Mouse (Mus musculus) kidney, postnatal 0 days (tissue): ENCODE measurements at regions not wholly inside any gene's neighbourhood (a gene's known extent, or its start where the extent isn't known, plus 50 kb on each side); places are given as distances from the start of the nearest gene placed in this dataset.
"Not testable (repeated sequence)": the region's sequence is repeated elsewhere in the genome, so short reads cannot be mapped to it uniquely, and the experiment has no call there.

Experiments
- ATAC-seq: fragments of 200-750 bp; cut with Nextera tagmentation; replicated peaks from 2 replicates; pipeline ENCODE4 v1.8.0; 2017; ENCODE audit warnings: low read depth, moderate number of reproducible peaks, moderate TSS enrichment, moderate library complexity; ENCODE audit not compliant: low FRiP score
- DNase-seq: peaks from one replicate; pipeline ENCODE4 v3.0.0-alpha.2; 2016; ENCODE audit warnings: low spot score
- H3K27ac ChIP-seq: fragments of 300-500 bp; sonication (generic); 2 replicates; pipeline ENCODE4 v1.5.1; 2014; ENCODE audit warnings: mild to moderate bottlenecking
- H3K27me3 ChIP-seq: fragments of 300-500 bp; sonication (generic); 2 replicates; pipeline ENCODE4 v1.6.1; 2014; ENCODE audit warnings: low read length, mixed read lengths; ENCODE audit not compliant: insufficient read depth
- H3K36me3 ChIP-seq: fragments of 300-500 bp; sonication (generic); 2 replicates; pipeline ENCODE4 v1.6.1; 2014; ENCODE audit warnings: low read length, mixed read lengths; ENCODE audit not compliant: insufficient read depth
- H3K4me1 ChIP-seq: fragments of 300-500 bp; sonication (generic); replicated peaks from 2 replicates; pipeline ENCODE4 v1.6.1; 2014; ENCODE audit warnings: antibody characterized with exemption, low read length, mixed read lengths; ENCODE audit not compliant: insufficient read depth
- H3K4me2 ChIP-seq: fragments of 300-500 bp; sonication (generic); 2 replicates; pipeline ENCODE4 v1.6.1; 2014; ENCODE audit warnings: mild to moderate bottlenecking, low read length, moderate library complexity, mixed read lengths
- H3K4me3 ChIP-seq: fragments of 300-500 bp; sonication (generic); replicated peaks from 2 replicates; pipeline ENCODE4 v1.5.1; 2014; ENCODE audit warnings: low read depth, low read length
- H3K9ac ChIP-seq: fragments of 300-500 bp; sonication (generic); 2 replicates; pipeline ENCODE4 v1.6.1; 2014; ENCODE audit warnings: low read depth, low read length
- H3K9me3 ChIP-seq: fragments of 300-500 bp; sonication (generic); replicated peaks from 2 replicates; pipeline ENCODE4 v1.6.1; 2016; ENCODE audit warnings: low read length, inconsistent platforms, mixed read lengths
- CTCF ChIP-seq: IDR thresholded peaks from 2 replicates; pipeline ENCODE4 v1.5.1; 2016; ENCODE audit warnings: antibody characterized with exemption, low read depth, mild to moderate bottlenecking, moderate library complexity
- WGBS: fragments of 180-500 bp; shearing (Covaris S2); extraction: QIAGEN DNeasy Blood & Tissue Kit; methylation state at CpG from one replicate; pipeline ENCODE4 v1.1.7; 2014; 5-methylcytosine and 5-hydroxymethylcytosine counted together

- ATAC-seq = no peak
- 55% methylated on average over 5 of the region's 5 CpGs for WGBS
- Histone ChIP-seq H3K4me3 (no peak overlapping the region), H3K9me3 (no peaks in the 10 kb centered on the region), H3K36me3 (no peaks in the 10 kb centered on the region), H3K27me3 (no peaks in the 10 kb centered on the region), H3K4me1 (no peaks in the 10 kb centered on the region), H3K9ac (no peak overlapping the region), H3K27ac (no peak overlapping the region), H3K4me2 (no peak overlapping the region)
- no peak for DNase-seq
- TF ChIP-seq CTCF = no peak
Observed at GRCm38 (mm10) chr15:42111811-42112210, 1977.6 kb downstream of the 9330182O14Rik start.

DNA sequence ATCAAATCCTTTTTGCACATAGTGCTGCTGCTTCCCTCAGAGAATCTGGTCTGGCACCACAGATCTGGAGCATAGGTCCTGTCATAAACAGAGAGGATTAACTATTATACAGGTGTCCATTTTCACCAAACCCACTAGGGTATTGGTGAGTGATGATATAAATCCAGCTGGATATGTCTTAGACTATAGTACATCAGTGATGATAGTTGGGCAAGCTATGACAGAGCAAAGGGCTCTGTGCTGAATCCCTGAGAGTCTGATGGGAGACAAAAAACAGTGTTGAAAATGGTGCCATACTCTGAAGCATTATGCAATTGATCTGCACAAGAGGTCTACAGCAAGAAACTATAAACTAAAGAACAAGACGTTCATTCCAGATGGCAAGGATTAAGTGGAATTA, 1993.3 kb downstream of the 9330182O14Rik start:
- DNase-seq = no peak
- Histone ChIP-seq H3K4me3 (no peak overlapping the region), H3K4me1 (no peaks in the 10 kb centered on the region), H3K4me2 (no peak overlapping the region), H3K9ac (no peak overlapping the region), H3K9me3 (no peaks in the 10 kb centered on the region), H3K27ac (no peak overlapping the region), H3K36me3 (no peaks in the 10 kb centered on the region), H3K27me3 (no peaks in the 10 kb centered on the region)
- no peak for ATAC-seq
- 75% methylated on average over 1 of the region's 1 CpGs for WGBS
- no peak for TF ChIP-seq CTCF

DNA sequence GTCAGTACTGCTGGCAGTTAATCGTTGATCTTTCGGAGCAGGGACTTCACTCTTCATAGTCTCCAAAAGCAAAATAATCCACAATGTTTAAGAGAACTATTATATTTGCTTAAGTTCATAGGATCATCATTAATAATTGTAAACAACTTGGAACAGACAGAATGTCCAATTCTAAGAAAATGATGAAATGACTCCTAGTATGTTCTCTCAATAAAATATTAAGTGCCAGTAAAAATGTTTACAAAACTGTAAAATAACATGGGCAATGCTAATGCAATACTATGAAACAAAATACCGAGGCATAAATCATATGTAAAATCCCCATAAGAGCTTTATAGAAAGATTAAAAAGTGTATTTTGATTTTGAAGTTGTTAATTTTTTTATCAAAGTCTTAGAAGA, 1994.8 kb downstream of the 9330182O14Rik start:
- no peaks in the 10 kb centered on the region for H3K36me3 ChIP-seq
- DNase-seq = no peak
- H3K4me2 ChIP-seq = no peak overlapping the region
- no peaks in the 10 kb centered on the region for H3K27me3 ChIP-seq
- WGBS = 83% methylated on average over 3 of the region's 3 CpGs
- TF ChIP-seq CTCF = no peak
- no peak overlapping the region for H3K4me3 ChIP-seq
- H3K9me3 ChIP-seq = no peaks in the 10 kb centered on the region
- no peak for ATAC-seq
- H3K4me1 ChIP-seq = no peaks in the 10 kb centered on the region
- no peak overlapping the region for H3K27ac ChIP-seq
- no peak overlapping the region for H3K9ac ChIP-seq

GRCm38 (mm10) chr15:42166546-42166945, 2032.4 kb downstream of the 9330182O14Rik start:
- Histone ChIP-seq H3K36me3 (no peaks in the 10 kb centered on the region), H3K4me2 (no peak overlapping the region), H3K4me1 (no peaks in the 10 kb centered on the region), H3K4me3 (no peak overlapping the region), H3K27ac (no peak overlapping the region), H3K27me3 (no peaks in the 10 kb centered on the region), H3K9ac (no peak overlapping the region), H3K9me3 (no peaks in the 10 kb centered on the region)
- ATAC-seq (no peak), DNase-seq (no peak)
- no peak for TF ChIP-seq CTCF

GRCm38 (mm10) chr15:42177766-42178165, 2043.6 kb downstream of the 9330182O14Rik start:
- not testable (repeated sequence) for H3K9me3 ChIP-seq, H3K4me3 ChIP-seq, H3K27ac ChIP-seq, H3K9ac ChIP-seq, H3K4me2 ChIP-seq, ATAC-seq, DNase-seq, H3K4me1 ChIP-seq, H3K27me3 ChIP-seq, H3K36me3 ChIP-seq
- 90% methylated on average over 1 of the region's 1 CpGs for WGBS

- no peaks in the 10 kb centered on the region for H3K4me1 ChIP-seq
- TF ChIP-seq CTCF = peak; percentile 63
- 33% methylated on average over 5 of the region's 5 CpGs for WGBS
- H3K27me3 ChIP-seq = no peaks in the 10 kb centered on the region
- peak; percentile 83 for DNase-seq
- H3K9me3 ChIP-seq = no peaks in the 10 kb centered on the region
- no peak overlapping the region for H3K4me3 ChIP-seq
- no peak overlapping the region for H3K4me2 ChIP-seq
- no peaks in the 10 kb centered on the region for H3K36me3 ChIP-seq
- no peak overlapping the region for H3K9ac ChIP-seq
- peak; percentile 57; the same call in 1 of the 2 replicates for ATAC-seq
- no peak overlapping the region for H3K27ac ChIP-seq
Observed at GRCm38 (mm10) chr15:42207187-42207846, 2073.2 kb downstream of the 9330182O14Rik start.

- no peaks in the 10 kb centered on the region for H3K9me3 ChIP-seq
- ATAC-seq (no peak), DNase-seq (no peak)
- TF ChIP-seq CTCF = no peak
- H3K36me3 ChIP-seq = no peaks in the 10 kb centered on the region
- no peaks in the 10 kb centered on the region for H3K27me3 ChIP-seq
- H3K4me3 ChIP-seq = no peak overlapping the region
- no peak overlapping the region for H3K27ac ChIP-seq
- H3K4me2 ChIP-seq = no peak overlapping the region
- WGBS = 83% methylated on average over 11 of the region's 11 CpGs
- H3K9ac ChIP-seq = no peak overlapping the region
- no peaks in the 10 kb centered on the region for H3K4me1 ChIP-seq
Observed at GRCm38 (mm10) chr15:42219496-42219895, 2085.3 kb downstream of the 9330182O14Rik start.
